ENCODE assay signal across 9 mouse cellular contexts in genomic region chr2:116075477-116075876, GRCm38 (mm10). TPM values are rescaled to one million over a fixed set of nuclear protein-coding genes. Genes with fewer than 3 reads are reported as not detected.
A peak's percentile ranks its signal among the peaks of the same experiment; 100 is the strongest.
DNase-seq lines count a peak whose midpoint lies in the region; ATAC-seq and TF ChIP-seq lines count a peak whose summit lies in the region.
"Had no signal": no experiment of that assay in that cellular context is flagged by ENCODE, and none has a peak within 500 bp of the region (broad histone marks: within the 10 kb centered on the region; RNA-seq: fewer than 3 reads in every experiment).

No protein-coding gene starts in this region.

- no peak for ATAC-seq in heart, embryonic 13.5 days (ENCODE audit: extremely low read depth, insufficient number of reproducible peaks, low FRiP score, low TSS enrichment)
- ATAC-seq in midbrain, embryonic 15.5 days (replicated peaks), result peak; percentile 31
- ATAC-seq in megakaryocyte-erythroid progenitor cell, adult 5-6 weeks (replicated peaks; ENCODE audit: low FRiP score, low TSS enrichment, poor library complexity, severe bottlenecking), result no peak

- WGBS in heart, embryonic 13.5 days, result under 1% methylated on average over 20 of the region's 20 CpGs
- WGBS in midbrain, embryonic 15.5 days, result under 1% methylated on average over 20 of the region's 20 CpGs

- peak; percentile 89 for DNase-seq in heart, adult 11 months
- no peak for DNase-seq in heart, adult 8-10 months (ENCODE audit: low spot score)
- peak; percentile 72 for DNase-seq in brain, embryonic 14.5 days (ENCODE audit: low read depth)
- DNase-seq in kidney, postnatal 25 days, result peak; percentile 46 to 53
- DNase-seq in spleen, postnatal 4 days (ENCODE audit: low spot score in 2 of 2), result no peak

- no peaks in the 10 kb centered on the region for H3K36me3 ChIP-seq in heart, embryonic 13.5 days
- no peaks in the 10 kb centered on the region for H3K36me3 ChIP-seq in midbrain, embryonic 15.5 days (replicated peaks)

- peak overlapping the region; percentile 58 for H3K4me3 ChIP-seq in heart, embryonic 13.5 days
- peak overlapping the region; percentile 34 for H3K4me3 ChIP-seq in midbrain, embryonic 15.5 days

- no peaks in the 10 kb centered on the region for H3K9me3 ChIP-seq in heart, embryonic 13.5 days
- no peaks in the 10 kb centered on the region for H3K9me3 ChIP-seq in midbrain, embryonic 15.5 days

- peak overlapping the region; percentile 86 for H3K4me2 ChIP-seq in heart, embryonic 13.5 days
- H3K4me2 ChIP-seq in midbrain, embryonic 15.5 days, result peak overlapping the region; percentile 82

- TF ChIP-seq POLR2A in brain, embryonic 14.5 days (IDR thresholded peaks at IDR 0.05; ENCODE audit: borderline replicate concordance, extremely low read depth, insufficient read depth, insufficient read length, poor library complexity, severe bottlenecking), result no peak

- no peaks in the 10 kb centered on the region; the same call in 1 of the 2 replicates for H3K27me3 ChIP-seq in heart, embryonic 13.5 days (replicated peaks)
- H3K27me3 ChIP-seq in midbrain, embryonic 15.5 days (replicated peaks), result peaks cover 20% of the 10 kb centered on the region

- peak overlapping the region; percentile 76 for H3K9ac ChIP-seq in heart, embryonic 13.5 days
- peak overlapping the region; percentile 43 for H3K9ac ChIP-seq in midbrain, embryonic 15.5 days

- peak overlapping the region; percentile 78 for H3K27ac ChIP-seq in heart, embryonic 13.5 days (replicated peaks)
- peak overlapping the region; percentile 59 for H3K27ac ChIP-seq in midbrain, embryonic 15.5 days

- peaks cover 26% of the 10 kb centered on the region for H3K4me1 ChIP-seq in heart, embryonic 13.5 days
- peaks cover 13% of the 10 kb centered on the region for H3K4me1 ChIP-seq in midbrain, embryonic 15.5 days

- TF ChIP-seq CTCF in brain, embryonic 14.5 days (IDR thresholded peaks at IDR 0.05; ENCODE audit: borderline replicate concordance, extremely low read depth, insufficient read depth, insufficient read length), result no peak

RNA-seq across cellular contexts. Expression of gene Meis2, which starts 9.8 kb away (rescaled TPM):
- 10 to 100 TPM; 24.2 to 31.6 (median 28.8) TPM for total RNA-seq in heart, adult 8-10 months (2022)
- polyA plus RNA-seq in brain, embryonic 14.5 days (2012; rRNA removed), result 134 and 209 TPM in 2 replicates
- 30.1 and 32.0 TPM in 2 replicates for polyA plus RNA-seq in heart, embryonic 13.5 days (2015; fragmentation: Nextera tagmentation; extraction: Ambion mirVana)
- 74.1 and 86.9 TPM in 2 replicates for polyA plus RNA-seq in midbrain, embryonic 15.5 days (2015; fragmentation: Nextera tagmentation; extraction: Ambion mirVana)
- not detected in 2 replicates for total RNA-seq in megakaryocyte-erythroid progenitor cell, adult 5-6 weeks (2014; fragmentation: Nextera tagmentation)
- total RNA-seq in megakaryocyte-erythroid progenitor cell, adult 5-6 weeks (2017), result 0.46 TPM in 1 of 2 replicates, not detected in the other
- polyA plus RNA-seq: erythroblast, embryonic 14.5 days had no signal

Comparison
In these comparisons a context has a peak if more than half of its experiments do, and no peak if none do; other contexts are left out.
1. DNase-seq: peak in heart, adult 11 months (single experiment), brain, embryonic 14.5 days (single experiment) and kidney, postnatal 25 days (2 of 2); none in heart, adult 8-10 months (single experiment) and spleen, postnatal 4 days (0 of 2).